Mouse (Mus musculus) heart, postnatal 0 days (tissue): ENCODE data around the gene Helz2.

ENCODE experiments used
- CTCF ChIP-seq: IDR thresholded peaks from 2 replicates; pipeline ENCODE4 v1.5.1; 2016; ENCODE audit warnings: antibody characterized with exemption, control low read depth, low read depth
- EP300 ChIP-seq: IDR thresholded peaks from 2 replicates; pipeline ENCODE4 v1.6.1; 2016; ENCODE audit warnings: antibody characterized with exemption, low read depth

GRCm38 (mm10) chr2:181274639-181275038 lies 32.8 kb upstream of the Helz2 start:
- no peak for TF ChIP-seq CTCF
- no peak for TF ChIP-seq EP300
